Mouse (Mus musculus) lung, adult 2 months (tissue): ENCODE measurements around the gene Gm14410. TPM values are rescaled to one million over a fixed set of nuclear protein-coding genes. Genes with fewer than 3 reads are reported as not detected.
A peak's percentile ranks its signal among the peaks of the same experiment; 100 is the strongest.
"Not testable (repeated sequence)": the region's sequence is repeated elsewhere in the genome, so short reads cannot be mapped to it uniquely, and the experiment has no call there.

Source experiments
- DNase-seq: peaks from one replicate; pipeline ENCODE4 v3.0.0; 2022
- H3K4me1 ChIP-seq: fragments of 200-500 bp; 2 replicates; pipeline ENCODE4 v1.6.1; 2011; ENCODE audit warnings: low read length; ENCODE audit not compliant: control insufficient read depth, insufficient read depth
- H3K4me3 ChIP-seq: fragments of 200-500 bp; replicated peaks from 2 replicates; pipeline ENCODE3; 2011; ENCODE audit warnings: low read depth, mild to moderate bottlenecking, control low read depth, low read length; ENCODE audit errors: extremely low read depth
- WGBS: fragments of 180-500 bp; shearing (Covaris S2); methylation state at CpG from one replicate; pipeline ENCODE4 v1.1.7; 2018; 5-methylcytosine and 5-hydroxymethylcytosine counted together
- polyA plus RNA-seq: library from polyadenylated mRNA; depleted of rRNA; stranded (reverse); fragments of >200 nt; gene quantifications from 2 replicates; pipeline ENCODE4 v1.2.3, GENCODE M21; 2012; rRNA removed

Gene Gm14410
- 2.8 and 4.4 TPM in 2 replicates for polyA plus RNA-seq

DNA sequence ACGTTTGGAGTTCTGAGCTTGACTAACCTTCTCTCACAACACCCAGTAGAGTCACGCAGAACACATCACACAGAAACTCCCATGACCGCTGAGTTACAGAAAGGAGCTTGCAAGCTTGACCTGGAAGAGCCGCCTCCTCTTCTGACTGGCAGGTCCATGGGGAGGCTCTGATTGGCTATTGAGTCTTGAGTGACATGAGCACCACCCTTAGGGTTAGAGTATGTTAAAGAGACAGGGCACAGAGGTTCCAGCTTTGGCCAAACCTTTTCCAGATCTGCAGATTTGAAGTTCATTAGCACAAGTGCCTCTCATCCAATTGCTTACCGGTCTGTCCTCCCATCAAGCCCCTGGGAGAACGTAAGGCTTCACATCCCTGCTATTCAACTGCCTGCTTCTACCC, at the start of gene Gm14410:
Gene Gm14410, minus strand, starts transcription at position 81 of the 400 bp plus-strand sequence.
- 0% methylated on average over 6 of the region's 6 CpGs for WGBS

DNA sequence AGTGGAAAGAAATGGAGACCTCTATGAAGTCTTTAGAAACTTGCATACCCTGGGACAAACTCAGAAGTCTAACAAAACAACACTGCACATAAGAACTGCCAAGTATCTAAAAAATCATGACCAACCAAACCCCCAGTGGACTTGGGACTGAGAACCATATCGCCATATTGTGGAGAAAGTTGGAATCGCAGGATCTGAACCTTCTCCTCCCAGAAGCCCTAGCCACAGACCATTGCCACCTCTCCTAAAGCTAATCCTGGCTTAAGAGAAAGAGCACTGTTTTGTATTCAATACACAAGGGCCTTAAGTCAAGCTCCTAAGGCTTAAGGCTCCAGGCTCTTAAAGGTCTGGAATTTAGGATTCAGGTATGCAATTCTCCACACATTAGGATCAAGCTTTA, 41.2 kb upstream of the Gm14410 start:
- not testable (repeated sequence) for DNase-seq, H3K4me1 ChIP-seq
- 80% methylated on average over 2 of the region's 2 CpGs for WGBS

More for the DNA sequence above, at the start of gene Gm14410:
- H3K4me3 ChIP-seq, H3K4me1 ChIP-seq: not testable (repeated sequence)
- DNase-seq, result peak; percentile 79

DNA sequence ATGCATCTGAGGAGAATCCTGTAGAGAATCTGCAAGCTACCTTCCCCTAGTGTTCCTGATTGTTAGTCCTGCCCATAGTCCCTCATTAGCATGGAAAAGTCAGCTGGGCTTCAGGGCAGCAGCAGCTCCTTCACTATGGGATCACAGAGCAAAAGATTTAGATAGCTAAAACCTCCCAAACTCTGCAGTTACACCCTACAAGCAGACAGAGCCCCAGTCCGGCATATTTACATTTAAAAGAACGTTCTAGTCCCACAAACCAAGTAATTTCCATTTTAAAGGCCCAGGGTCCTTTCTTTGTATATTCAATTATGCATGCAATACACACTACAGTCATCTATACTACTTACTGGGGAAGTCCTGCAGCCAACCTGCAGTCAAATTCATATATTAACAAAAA, 24.2 kb upstream of the Gm14410 start:
- not testable (repeated sequence) for H3K4me1 ChIP-seq, H3K4me3 ChIP-seq, DNase-seq
- 49% methylated on average over 2 of the region's 2 CpGs for WGBS

More for the DNA sequence above, 41.2 kb upstream of the Gm14410 start:
- H3K4me3 ChIP-seq, result not testable (repeated sequence)

DNA sequence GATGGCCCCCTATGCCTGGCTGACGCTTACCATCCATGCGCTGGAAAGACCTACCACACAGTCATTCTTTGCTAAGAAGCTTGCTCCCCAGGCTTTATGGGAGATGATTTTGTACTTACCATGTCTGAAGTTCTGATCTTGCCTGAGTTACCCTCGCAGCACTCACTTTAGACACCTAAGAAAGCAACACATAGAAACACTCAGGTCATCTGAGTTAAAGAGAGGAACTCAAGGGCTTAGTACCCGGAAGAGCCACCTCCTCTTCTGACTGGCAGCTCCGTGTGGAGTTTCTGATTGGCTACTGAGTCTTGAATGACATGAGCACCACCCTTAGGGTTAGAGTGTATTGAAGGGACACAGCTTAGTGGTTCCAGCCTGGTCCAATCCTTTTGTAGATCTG, 33.5 kb downstream of the Gm14410 start:
- H3K4me1 ChIP-seq, DNase-seq, H3K4me3 ChIP-seq: not testable (repeated sequence)
- 82% methylated on average over 5 of the region's 5 CpGs for WGBS

Other genes starting within 250 kb of the Gm14410 start
- 0.72 and 1.1 TPM in 2 replicates for gene Gm14419, start 205.5 kb downstream of the Gm14410 start, polyA plus RNA-seq
- not detected in 2 replicates for gene Gm14401, start 132.1 kb downstream of the Gm14410 start, polyA plus RNA-seq
- gene Gm14409, start 60.6 kb upstream of the Gm14410 start, polyA plus RNA-seq, result not detected in 2 replicates
- gene Gm14412, start 117.9 kb upstream of the Gm14410 start, polyA plus RNA-seq, result 0.09 TPM in 2 replicates
- gene Gm14418, start 191.9 kb upstream of the Gm14410 start, polyA plus RNA-seq, result 0.94 and 1.1 TPM in 2 replicates